Mouse (Mus musculus): Measurements from ENCODE around the gene Ube2r2. TPM values are rescaled to one million over a fixed set of nuclear protein-coding genes. Genes with fewer than 3 reads are reported as not detected.
A peak's percentile ranks its signal among the peaks of the same experiment; 100 is the strongest.

The Ube2r2 gene
- polyA plus RNA-seq, 1 experiment from 2014 or later: 86.1 TPM

- Histone ChIP-seq H3K9me3 (ENCODE audit: low read length) (0 out of 2 replicates have a peak, but pooled peaks cover 3% of the 10 kb centered on the region), H3K4me3 (ENCODE audit: low read length) (peak overlapping the region; percentile 98), H3K4me2 (replicated peaks; ENCODE audit: low read depth, low read length) (peak overlapping the region; percentile 80), H3K27ac (ENCODE audit: low read length) (peak overlapping the region; percentile 100), H3K27me3 (ENCODE audit: insufficient read depth, low read length) (no peaks in the 10 kb centered on the region), H3K9ac (replicated peaks; ENCODE audit: low read length) (peak overlapping the region; percentile 100), H3K4me1 (ENCODE audit: insufficient read depth, low read length) (peaks cover 21% of the 10 kb centered on the region), H3K36me3 (ENCODE audit: insufficient read depth, low read length) (peaks cover 7% of the 10 kb centered on the region; the same call in 1 of the 2 replicates)
- under 1% methylated on average over 37 of the region's 70 CpGs for WGBS
- peak; percentile 96 for ATAC-seq (ENCODE audit: low FRiP score, low TSS enrichment)
Measured at GRCm38 (mm10) chr4:41134935-41135710, 420 bp upstream of the Ube2r2 start.

GRCm38 (mm10) chr4:41136454-41136805 lies 887 bp downstream of the Ube2r2 start:
- Histone ChIP-seq H3K36me3 (ENCODE audit: insufficient read depth, low read length) (peaks cover 19% of the 10 kb centered on the region), H3K4me1 (ENCODE audit: insufficient read depth, low read length) (peaks cover 21% of the 10 kb centered on the region), H3K9me3 (ENCODE audit: low read length) (0 out of 2 replicates have a peak, but pooled peaks cover 3% of the 10 kb centered on the region), H3K9ac (replicated peaks; ENCODE audit: low read length) (peak overlapping the region; percentile 100), H3K4me2 (replicated peaks; ENCODE audit: low read depth, low read length) (peak overlapping the region; percentile 80), H3K27ac (ENCODE audit: low read length) (peak overlapping the region; percentile 100), H3K27me3 (ENCODE audit: insufficient read depth, low read length) (no peaks in the 10 kb centered on the region), H3K4me3 (ENCODE audit: low read length) (peak overlapping the region; percentile 98)
- ATAC-seq (ENCODE audit: low FRiP score, low TSS enrichment): peak; percentile 16
- WGBS: 0% methylated on average over 4 of the region's 4 CpGs

GRCm38 (mm10) chr4:41136811-41137210 lies 1.3 kb downstream of the Ube2r2 start:
- H3K4me3 ChIP-seq (ENCODE audit: low read length): peak overlapping the region; percentile 98
- no peaks in the 10 kb centered on the region for H3K27me3 ChIP-seq (ENCODE audit: insufficient read depth, low read length)
- peak overlapping the region; percentile 80 for H3K4me2 ChIP-seq (replicated peaks; ENCODE audit: low read depth, low read length)
- peak overlapping the region; percentile 100 for H3K9ac ChIP-seq (replicated peaks; ENCODE audit: low read length)
- H3K36me3 ChIP-seq (ENCODE audit: insufficient read depth, low read length): peaks cover 20% of the 10 kb centered on the region
- H3K9me3 ChIP-seq (ENCODE audit: low read length): 0 out of 2 replicates have a peak, but pooled peaks cover 3% of the 10 kb centered on the region
- no peak for ATAC-seq (ENCODE audit: low FRiP score, low TSS enrichment)
- H3K27ac ChIP-seq (ENCODE audit: low read length): peak overlapping the region; percentile 100
- WGBS: 0% methylated on average over 8 of the region's 8 CpGs
- H3K4me1 ChIP-seq (ENCODE audit: insufficient read depth, low read length): peaks cover 21% of the 10 kb centered on the region

GRCm38 (mm10) chr4:41140174-41140875 lies 4.8 kb downstream of the Ube2r2 start:
- Histone ChIP-seq H3K4me2 (replicated peaks; ENCODE audit: low read depth, low read length) (no peak overlapping the region), H3K36me3 (ENCODE audit: insufficient read depth, low read length) (peaks cover 20% of the 10 kb centered on the region), H3K9me3 (ENCODE audit: low read length) (0 out of 2 replicates have a peak, but pooled peaks cover 3% of the 10 kb centered on the region), H3K4me1 (ENCODE audit: insufficient read depth, low read length) (peaks cover 15% of the 10 kb centered on the region; the same call in 1 of the 2 replicates), H3K27me3 (ENCODE audit: insufficient read depth, low read length) (no peaks in the 10 kb centered on the region), H3K9ac (replicated peaks; ENCODE audit: low read length) (no peak overlapping the region), H3K4me3 (ENCODE audit: low read length) (no peak overlapping the region), H3K27ac (ENCODE audit: low read length) (no peak overlapping the region)
- no peak for ATAC-seq (ENCODE audit: low FRiP score, low TSS enrichment)
- WGBS: 87% methylated on average over 6 of the region's 6 CpGs

GRCm38 (mm10) chr4:41142601-41143000 lies 7.1 kb downstream of the Ube2r2 start:
- H3K4me3 ChIP-seq (ENCODE audit: low read length): no peak overlapping the region
- ATAC-seq (ENCODE audit: low FRiP score, low TSS enrichment): no peak
- H3K27me3 ChIP-seq (ENCODE audit: insufficient read depth, low read length): no peaks in the 10 kb centered on the region
- H3K27ac ChIP-seq (ENCODE audit: low read length): no peak overlapping the region
- H3K4me1 ChIP-seq (ENCODE audit: insufficient read depth, low read length): peaks cover 10% of the 10 kb centered on the region; the same call in 1 of the 2 replicates
- H3K9me3 ChIP-seq (ENCODE audit: low read length): 0 out of 2 replicates have a peak, but pooled peaks cover 3% of the 10 kb centered on the region
- H3K9ac ChIP-seq (replicated peaks; ENCODE audit: low read length): no peak overlapping the region
- WGBS: 86% methylated on average over 2 of the region's 2 CpGs
- no peak overlapping the region for H3K4me2 ChIP-seq (replicated peaks; ENCODE audit: low read depth, low read length)
- peaks cover 20% of the 10 kb centered on the region for H3K36me3 ChIP-seq (ENCODE audit: insufficient read depth, low read length)

DNA sequence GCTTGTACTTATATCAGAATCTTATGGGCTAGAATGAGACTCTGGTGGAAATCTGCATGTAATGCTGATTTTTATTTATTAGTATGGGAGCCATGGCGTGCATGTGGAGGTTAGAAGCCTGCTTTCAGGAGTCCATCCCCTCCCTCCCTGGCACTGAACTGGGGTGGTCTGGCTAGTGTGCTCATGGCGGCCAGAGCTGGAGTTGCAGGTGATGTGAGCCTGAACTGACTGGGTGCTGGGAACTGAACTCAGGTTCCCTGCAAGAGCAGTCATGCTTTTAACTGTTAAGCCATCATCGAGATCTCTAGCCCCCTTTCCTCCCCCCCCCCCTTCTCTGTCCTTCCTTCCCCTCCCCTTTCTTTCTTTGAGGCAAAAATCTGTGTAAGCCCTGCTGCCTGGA lies 14.3 kb downstream of the Ube2r2 start:
- Histone ChIP-seq H3K4me3 (ENCODE audit: low read length) (no peak overlapping the region), H3K9ac (replicated peaks; ENCODE audit: low read length) (no peak overlapping the region), H3K27ac (ENCODE audit: low read length) (no peak overlapping the region), H3K9me3 (ENCODE audit: low read length) (no peaks in the 10 kb centered on the region), H3K4me1 (ENCODE audit: insufficient read depth, low read length) (no peaks in the 10 kb centered on the region), H3K27me3 (ENCODE audit: insufficient read depth, low read length) (no peaks in the 10 kb centered on the region), H3K4me2 (replicated peaks; ENCODE audit: low read depth, low read length) (no peak overlapping the region), H3K36me3 (ENCODE audit: insufficient read depth, low read length) (no peaks in the 10 kb centered on the region)
- 77% methylated on average over 3 of the region's 3 CpGs for WGBS
- no peak for ATAC-seq (ENCODE audit: low FRiP score, low TSS enrichment)

DNA sequence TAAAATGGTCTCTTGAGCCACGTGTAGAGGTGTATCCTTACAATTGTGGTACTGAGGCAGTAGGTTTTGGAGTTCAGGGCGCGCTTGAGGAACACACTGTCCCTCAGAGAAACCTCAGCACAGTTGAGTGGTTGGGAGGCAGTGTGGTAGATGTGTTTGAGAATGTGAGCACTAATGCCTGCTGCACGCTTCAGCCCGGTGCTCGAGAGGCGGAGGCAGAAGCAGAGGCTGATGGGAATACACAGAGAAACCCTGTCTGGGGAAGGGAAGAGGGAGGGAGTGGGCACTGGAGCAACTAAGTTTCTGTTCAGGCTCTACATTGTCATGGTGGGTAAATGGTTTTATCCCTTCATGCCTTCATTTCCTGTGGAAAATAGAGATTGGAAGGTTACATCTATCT lies 15.6 kb downstream of the Ube2r2 start:
- Histone ChIP-seq H3K9me3 (ENCODE audit: low read length) (no peaks in the 10 kb centered on the region), H3K4me2 (replicated peaks; ENCODE audit: low read depth, low read length) (no peak overlapping the region), H3K27ac (ENCODE audit: low read length) (no peak overlapping the region), H3K36me3 (ENCODE audit: insufficient read depth, low read length) (no peaks in the 10 kb centered on the region), H3K4me3 (ENCODE audit: low read length) (no peak overlapping the region), H3K9ac (replicated peaks; ENCODE audit: low read length) (no peak overlapping the region), H3K27me3 (ENCODE audit: insufficient read depth, low read length) (no peaks in the 10 kb centered on the region), H3K4me1 (ENCODE audit: insufficient read depth, low read length) (no peaks in the 10 kb centered on the region)
- 91% methylated on average over 7 of the region's 7 CpGs for WGBS
- no peak for ATAC-seq (ENCODE audit: low FRiP score, low TSS enrichment)

DNA sequence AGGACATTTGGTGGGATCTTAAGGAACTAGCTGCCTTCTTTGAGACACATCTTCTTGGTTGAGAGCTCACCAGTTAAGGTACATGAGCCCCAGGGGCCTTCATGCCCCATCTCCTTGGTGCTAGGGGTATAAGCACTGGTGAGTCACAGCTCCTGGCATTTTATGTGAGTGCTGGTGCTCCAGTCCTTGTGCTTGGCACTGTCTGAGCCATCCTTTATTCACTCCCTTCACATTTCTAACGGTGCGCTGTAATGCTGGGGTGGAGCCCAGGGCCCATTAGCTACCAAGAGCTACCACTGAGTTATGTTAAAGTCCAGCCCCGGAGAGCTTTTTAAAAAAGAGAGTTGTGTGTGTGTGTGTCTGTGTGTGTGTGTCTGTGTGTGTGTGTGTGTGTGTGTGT lies 17.6 kb downstream of the Ube2r2 start:
- Histone ChIP-seq H3K9me3 (ENCODE audit: low read length) (no peaks in the 10 kb centered on the region), H3K27ac (ENCODE audit: low read length) (no peak overlapping the region), H3K4me1 (ENCODE audit: insufficient read depth, low read length) (peaks cover 8% of the 10 kb centered on the region; the same call in 1 of the 2 replicates), H3K36me3 (ENCODE audit: insufficient read depth, low read length) (no peaks in the 10 kb centered on the region), H3K4me2 (replicated peaks; ENCODE audit: low read depth, low read length) (no peak overlapping the region), H3K4me3 (ENCODE audit: low read length) (no peak overlapping the region), H3K27me3 (ENCODE audit: insufficient read depth, low read length) (no peaks in the 10 kb centered on the region), H3K9ac (replicated peaks; ENCODE audit: low read length) (no peak overlapping the region)
- WGBS: 90% methylated on average over 3 of the region's 3 CpGs
- ATAC-seq (ENCODE audit: low FRiP score, low TSS enrichment): no peak

DNA sequence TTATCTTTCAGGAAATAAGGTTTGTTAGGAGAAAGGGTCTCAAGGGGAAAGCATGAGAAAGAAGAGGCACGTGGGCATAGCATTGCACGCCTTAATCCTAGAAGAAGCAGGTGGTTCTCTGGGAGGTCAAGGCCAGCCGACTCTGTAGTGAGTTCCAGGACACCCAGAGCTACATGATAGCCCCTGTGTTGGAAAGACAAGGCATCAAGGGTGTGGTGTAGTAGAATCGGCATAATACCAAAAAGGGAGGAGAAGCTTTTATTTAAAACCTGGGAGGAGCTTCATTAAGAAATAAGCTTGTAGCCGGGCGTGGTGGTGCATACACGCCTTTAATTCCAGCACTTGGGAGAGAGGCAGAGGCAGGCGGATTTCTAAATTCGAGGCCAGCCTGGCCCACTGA lies 21.4 kb downstream of the Ube2r2 start:
- Histone ChIP-seq H3K4me1 (ENCODE audit: insufficient read depth, low read length) (peaks cover 11% of the 10 kb centered on the region; the same call in 1 of the 2 replicates), H3K4me3 (ENCODE audit: low read length) (no peak overlapping the region), H3K4me2 (replicated peaks; ENCODE audit: low read depth, low read length) (no peak overlapping the region), H3K27ac (ENCODE audit: low read length) (no peak overlapping the region), H3K9me3 (ENCODE audit: low read length) (no peaks in the 10 kb centered on the region), H3K36me3 (ENCODE audit: insufficient read depth, low read length) (no peaks in the 10 kb centered on the region), H3K9ac (replicated peaks; ENCODE audit: low read length) (no peak overlapping the region), H3K27me3 (ENCODE audit: insufficient read depth, low read length) (no peaks in the 10 kb centered on the region)
- ATAC-seq (ENCODE audit: low FRiP score, low TSS enrichment): no peak
- WGBS: 79% methylated on average over 9 of the region's 9 CpGs

DNA sequence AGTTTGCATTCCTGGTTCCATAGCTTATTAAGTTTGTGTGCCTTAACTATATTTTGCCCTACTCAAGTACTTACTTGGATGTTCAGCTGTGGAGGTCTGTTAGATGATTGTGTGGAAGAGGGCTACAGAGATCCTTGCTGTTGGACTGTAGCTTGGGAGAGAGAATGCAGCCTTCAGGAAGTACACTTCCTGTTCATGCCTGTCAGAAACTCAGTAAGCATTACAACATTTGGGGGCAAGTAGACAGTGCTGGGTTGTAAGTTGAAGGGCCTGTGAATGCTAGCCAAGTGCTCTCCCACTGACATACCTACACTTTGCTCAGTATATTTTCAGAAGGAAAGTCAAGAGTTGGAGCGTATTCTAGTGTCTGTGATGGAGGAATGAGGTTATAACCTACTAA lies 22.7 kb downstream of the Ube2r2 start:
- no peak overlapping the region for H3K4me3 ChIP-seq (ENCODE audit: low read length)
- no peak for ATAC-seq (ENCODE audit: low FRiP score, low TSS enrichment)
- no peaks in the 10 kb centered on the region for H3K9me3 ChIP-seq (ENCODE audit: low read length)
- H3K36me3 ChIP-seq (ENCODE audit: insufficient read depth, low read length): no peaks in the 10 kb centered on the region
- H3K27me3 ChIP-seq (ENCODE audit: insufficient read depth, low read length): no peaks in the 10 kb centered on the region
- no peak overlapping the region for H3K4me2 ChIP-seq (replicated peaks; ENCODE audit: low read depth, low read length)
- 91% methylated on average over 1 of the region's 1 CpGs for WGBS
- no peak overlapping the region for H3K27ac ChIP-seq (ENCODE audit: low read length)
- H3K9ac ChIP-seq (replicated peaks; ENCODE audit: low read length): no peak overlapping the region
- H3K4me1 ChIP-seq (ENCODE audit: insufficient read depth, low read length): peaks cover 11% of the 10 kb centered on the region; the same call in 1 of the 2 replicates

All from kidney, embryonic 16.5 days (tissue).